Mouse (Mus musculus) erythroblast, embryonic 14.5 days (primary cell): ENCODE measurements around the gene Fbxo27.

Experiments
- GATA1 ChIP-seq: IDR thresholded peaks from 2 replicates; pipeline ENCODE4 v1.6.1; 2012; ENCODE audit warnings: low read length, inconsistent platforms, mixed read lengths
- TAL1 ChIP-seq: IDR thresholded peaks from 3 replicates; pipeline ENCODE4 v1.6.1; 2012; ENCODE audit warnings: low read length, inconsistent platforms, mixed read lengths

DNA sequence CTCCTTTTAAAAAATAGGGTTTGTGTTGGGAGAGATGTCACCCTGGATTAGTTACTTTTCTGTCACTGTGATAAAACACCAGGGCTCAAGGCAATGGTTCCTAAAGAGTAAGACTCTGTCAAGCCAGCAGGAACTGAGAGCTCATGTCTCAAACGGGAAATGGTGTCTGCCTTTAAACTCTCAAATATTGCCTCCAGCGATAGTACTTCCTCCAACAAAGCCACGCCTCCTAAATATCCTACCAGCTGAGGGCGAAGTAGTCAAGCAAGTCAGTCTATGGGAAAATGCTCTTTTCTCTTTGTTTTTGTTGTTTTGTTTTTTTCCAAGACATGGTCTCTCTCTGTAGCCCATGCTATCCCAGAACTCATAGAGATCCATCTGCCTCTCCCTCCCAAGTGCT lies 21.5 kb upstream of the Fbxo27 start:
- TF ChIP-seq GATA1 (no peak), TAL1 (no peak)
